Mouse (Mus musculus): ENCODE measurements around the gene Mmp20. TPM values are rescaled to one million over a fixed set of nuclear protein-coding genes. Genes with fewer than 3 reads are reported as not detected.

Gene Mmp20
- polyA plus RNA-seq, 1 experiment: not detected

- TF ChIP-seq MYOD1 (IDR thresholded peaks at IDR 0.05; ENCODE audit: control insufficient read depth in 1 of 3, insufficient read length in 2 of 3, low read depth in 2 of 3) (no peak), E2F4 (IDR thresholded peaks at IDR 0.05; ENCODE audit: insufficient read depth) (no peak), MYOG (IDR thresholded peaks at IDR 0.05; ENCODE audit: control insufficient read depth in 1 of 3, insufficient read depth in 1 of 3, insufficient read length in 2 of 3, low read depth in 2 of 3) (no peak), USF1 (IDR thresholded peaks at IDR 0.05; ENCODE audit: low read depth) (no peak), POLR2AphosphoS2 (IDR thresholded peaks at IDR 0.05; ENCODE audit: insufficient read length, low read depth) (no peak), CEBPB (IDR thresholded peaks at IDR 0.05; ENCODE audit: insufficient read depth, poor library complexity, severe bottlenecking) (no peak), SRF (IDR thresholded peaks at IDR 0.05; ENCODE audit: control insufficient read depth, insufficient read length, low read depth) (no peak), POLR2A (IDR thresholded peaks at IDR 0.05; ENCODE audit: insufficient read length, low read depth) (no peak), MAX (IDR thresholded peaks at IDR 0.05; ENCODE audit: low read depth) (no peak), TCF12 (IDR thresholded peaks at IDR 0.05; ENCODE audit: insufficient read depth, poor library complexity, severe bottlenecking) (no peak), REST (IDR thresholded peaks at IDR 0.05; ENCODE audit: insufficient read depth, insufficient read length) (no peak)
- Histone ChIP-seq H3ac (ENCODE audit: control insufficient read depth, insufficient read length) (no peak overlapping the region), H3K79me2 (ENCODE audit: control insufficient read depth, insufficient read depth) (no peaks in the 10 kb centered on the region), H3K36me3 (ENCODE audit: control insufficient read depth, insufficient read depth) (no peaks in the 10 kb centered on the region), H3K4me3 (no peak overlapping the region), H3K27me3 (ENCODE audit: control insufficient read depth, insufficient read depth, insufficient read length) (peaks cover 4% of the 10 kb centered on the region), H3K4me2 (ENCODE audit: low read depth) (no peak overlapping the region)
Observed at GRCm38 (mm10) chr9:7695646-7696045, 67.6 kb downstream of the Mmp20 start.

GRCm38 (mm10) chr9:7708698-7709097 is 80.7 kb downstream of the Mmp20 start:
- TF ChIP-seq E2F4 (IDR thresholded peaks at IDR 0.05; ENCODE audit: insufficient read depth): no peak
- no peak for TF ChIP-seq USF1 (IDR thresholded peaks at IDR 0.05; ENCODE audit: low read depth)
- TF ChIP-seq CEBPB (IDR thresholded peaks at IDR 0.05; ENCODE audit: insufficient read depth, poor library complexity, severe bottlenecking): no peak
- TF ChIP-seq SRF (IDR thresholded peaks at IDR 0.05; ENCODE audit: control insufficient read depth, insufficient read length, low read depth): no peak
- no peak for TF ChIP-seq MYOD1 (IDR thresholded peaks at IDR 0.05; ENCODE audit: control insufficient read depth in 1 of 3, insufficient read length in 2 of 3, low read depth in 2 of 3)
- no peak for TF ChIP-seq REST (IDR thresholded peaks at IDR 0.05; ENCODE audit: insufficient read depth, insufficient read length)
- TF ChIP-seq POLR2AphosphoS2 (IDR thresholded peaks at IDR 0.05; ENCODE audit: insufficient read length, low read depth): no peak
- no peak for TF ChIP-seq TCF3 (IDR thresholded peaks at IDR 0.05; ENCODE audit: insufficient read length, low read depth)
- TF ChIP-seq MAX (IDR thresholded peaks at IDR 0.05; ENCODE audit: low read depth): no peak
- TF ChIP-seq TCF12 (IDR thresholded peaks at IDR 0.05; ENCODE audit: insufficient read depth, poor library complexity, severe bottlenecking): no peak
- no peak for TF ChIP-seq MYOG (IDR thresholded peaks at IDR 0.05; ENCODE audit: control insufficient read depth in 1 of 3, insufficient read depth in 1 of 3, insufficient read length in 2 of 3, low read depth in 2 of 3)
- no peak for TF ChIP-seq POLR2A (IDR thresholded peaks at IDR 0.05; ENCODE audit: insufficient read length, low read depth)
- H3K27me3 ChIP-seq (ENCODE audit: control insufficient read depth, insufficient read depth, insufficient read length): no peaks in the 10 kb centered on the region

GRCm38 (mm10) chr9:7711196-7711595 is 83.2 kb downstream of the Mmp20 start:
- Histone ChIP-seq H3K27me3 (ENCODE audit: control insufficient read depth, insufficient read depth, insufficient read length) (no peaks in the 10 kb centered on the region), H3K79me2 (ENCODE audit: control insufficient read depth, insufficient read depth) (no peaks in the 10 kb centered on the region), H3K4me2 (ENCODE audit: low read depth) (no peak overlapping the region), H3K36me3 (ENCODE audit: control insufficient read depth, insufficient read depth) (no peaks in the 10 kb centered on the region), H3ac (ENCODE audit: control insufficient read depth, insufficient read length) (no peak overlapping the region), H3K4me3 (no peak overlapping the region)
- TF ChIP-seq MAX (IDR thresholded peaks at IDR 0.05; ENCODE audit: low read depth): no peak
- no peak for TF ChIP-seq POLR2AphosphoS2 (IDR thresholded peaks at IDR 0.05; ENCODE audit: insufficient read length, low read depth)
- no peak for TF ChIP-seq REST (IDR thresholded peaks at IDR 0.05; ENCODE audit: insufficient read depth, insufficient read length)
- TF ChIP-seq CEBPB (IDR thresholded peaks at IDR 0.05; ENCODE audit: insufficient read depth, poor library complexity, severe bottlenecking): no peak
- no peak for TF ChIP-seq MYOG (IDR thresholded peaks at IDR 0.05; ENCODE audit: control insufficient read depth in 1 of 3, insufficient read depth in 1 of 3, insufficient read length in 2 of 3, low read depth in 2 of 3)
- TF ChIP-seq USF1 (IDR thresholded peaks at IDR 0.05; ENCODE audit: low read depth): no peak

More at GRCm38 (mm10) chr9:7708698-7709097, 80.7 kb downstream of the Mmp20 start:
- Histone ChIP-seq H3K36me3 (ENCODE audit: control insufficient read depth, insufficient read depth) (no peaks in the 10 kb centered on the region), H3K4me2 (ENCODE audit: low read depth) (no peak overlapping the region), H3K4me3 (no peak overlapping the region), H3ac (ENCODE audit: control insufficient read depth, insufficient read length) (no peak overlapping the region), H3K79me2 (ENCODE audit: control insufficient read depth, insufficient read depth) (no peaks in the 10 kb centered on the region)

GRCm38 (mm10) chr9:7714062-7714907 is 86.3 kb downstream of the Mmp20 start:
- Histone ChIP-seq H3K79me2 (ENCODE audit: control insufficient read depth, insufficient read depth) (no peaks in the 10 kb centered on the region), H3ac (ENCODE audit: control insufficient read depth, insufficient read length) (no peak overlapping the region), H3K4me2 (ENCODE audit: low read depth) (no peak overlapping the region), H3K27me3 (ENCODE audit: control insufficient read depth, insufficient read depth, insufficient read length) (peaks cover 4% of the 10 kb centered on the region), H3K36me3 (ENCODE audit: control insufficient read depth, insufficient read depth) (no peaks in the 10 kb centered on the region), H3K4me3 (no peak overlapping the region)
- TF ChIP-seq MYOD1 (IDR thresholded peaks at IDR 0.05; ENCODE audit: control insufficient read depth in 1 of 3, insufficient read length in 2 of 3, low read depth in 2 of 3): no peak
- TF ChIP-seq POLR2A (IDR thresholded peaks at IDR 0.05; ENCODE audit: insufficient read length, low read depth): no peak
- TF ChIP-seq E2F4 (IDR thresholded peaks at IDR 0.05; ENCODE audit: insufficient read depth): no peak
- no peak for TF ChIP-seq USF1 (IDR thresholded peaks at IDR 0.05; ENCODE audit: low read depth)
- TF ChIP-seq TCF12 (IDR thresholded peaks at IDR 0.05; ENCODE audit: insufficient read depth, poor library complexity, severe bottlenecking): no peak
- no peak for TF ChIP-seq POLR2AphosphoS2 (IDR thresholded peaks at IDR 0.05; ENCODE audit: insufficient read length, low read depth)
- no peak for TF ChIP-seq MYOG (IDR thresholded peaks at IDR 0.05; ENCODE audit: control insufficient read depth in 1 of 3, insufficient read depth in 1 of 3, insufficient read length in 2 of 3, low read depth in 2 of 3)
- no peak for TF ChIP-seq CEBPB (IDR thresholded peaks at IDR 0.05; ENCODE audit: insufficient read depth, poor library complexity, severe bottlenecking)
- no peak for TF ChIP-seq MAX (IDR thresholded peaks at IDR 0.05; ENCODE audit: low read depth)
- no peak for TF ChIP-seq TCF3 (IDR thresholded peaks at IDR 0.05; ENCODE audit: insufficient read length, low read depth)
- no peak for TF ChIP-seq REST (IDR thresholded peaks at IDR 0.05; ENCODE audit: insufficient read depth, insufficient read length)
- no peak for TF ChIP-seq SRF (IDR thresholded peaks at IDR 0.05; ENCODE audit: control insufficient read depth, insufficient read length, low read depth)

All from myocyte (in vitro differentiated cells).